Mouse (Mus musculus): ENCODE measurements at regions not wholly inside any gene's neighbourhood (a gene's known extent, or its start where the extent isn't known, plus 50 kb on each side); places are given as distances from the start of the nearest gene placed in this dataset.

GRCm38 (mm10) chr12:82075479-82076221, 93.5 kb upstream of the Sipa1l1 start:
- H3K27me3 ChIP-seq (ENCODE audit: control insufficient read depth in 1 of 2, insufficient read depth in 2 of 2, low read length in 2 of 2): peaks cover 0 to 1% of the 10 kb centered on the region in 2 experiments; a peak in 1 of 4 replicates
- DNase-seq (ENCODE audit: low read depth, low spot score): no peak
- H3K27ac ChIP-seq (ENCODE audit: control insufficient read depth, low read depth, low read length): no peak overlapping the region
- no peak overlapping the region for H3K4me3 ChIP-seq (ENCODE audit: control insufficient read depth in 1 of 2, insufficient read depth in 1 of 2, low read depth in 2 of 2, low read length in 2 of 2)
- H3K36me3 ChIP-seq (ENCODE audit: control insufficient read depth in 1 of 2, insufficient read depth in 2 of 2, low read length in 2 of 2): no peaks in the 10 kb centered on the region
- H3K9me3 ChIP-seq (replicated peaks; ENCODE audit: insufficient read depth, low read length): no peaks in the 10 kb centered on the region
- TF ChIP-seq SMC3 (IDR thresholded peaks at IDR 0.05; ENCODE audit: low read depth, low read length) (no peak), KAT2A (conservative IDR thresholded peaks at IDR 0.05; ENCODE audit: low read depth, low read length) (no peak)
- no peaks in the 10 kb centered on the region for H3K79me2 ChIP-seq (ENCODE audit: control insufficient read depth, insufficient read depth, low read length, poor library complexity)
- H3K9ac ChIP-seq (ENCODE audit: control insufficient read depth, low read depth, low read length, poor library complexity, severe bottlenecking): no peak overlapping the region
- no peaks in the 10 kb centered on the region for H3K4me1 ChIP-seq (ENCODE audit: control insufficient read depth in 1 of 2, insufficient read depth in 2 of 2, low read length in 2 of 2)

DNA sequence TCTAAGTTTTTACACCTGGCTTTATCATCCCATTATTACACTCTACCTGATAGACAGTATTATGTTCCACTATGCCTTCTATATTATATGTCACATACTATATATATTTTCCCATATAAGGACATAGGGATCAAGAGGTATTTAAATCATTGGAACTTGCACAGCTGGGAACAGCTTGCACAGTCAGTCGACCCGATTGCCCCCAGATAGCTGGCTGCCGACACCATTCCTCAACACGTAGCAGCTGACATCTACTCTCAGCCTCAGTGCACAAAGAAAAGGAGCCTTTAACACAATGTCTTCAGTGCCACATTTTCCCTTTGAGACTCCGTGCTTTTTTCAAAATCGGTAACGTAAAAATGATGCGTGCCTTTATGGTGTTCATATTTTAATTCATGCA, 92.4 kb upstream of the Sipa1l1 start:
- no peak overlapping the region for H3K9ac ChIP-seq (ENCODE audit: control insufficient read depth, low read depth, low read length, poor library complexity, severe bottlenecking)
- H3K27me3 ChIP-seq (ENCODE audit: control insufficient read depth in 1 of 2, insufficient read depth in 2 of 2, low read length in 2 of 2): peaks cover 0 to 1% of the 10 kb centered on the region in 2 experiments; a peak in 1 of 4 replicates
- H3K36me3 ChIP-seq (ENCODE audit: control insufficient read depth in 1 of 2, insufficient read depth in 2 of 2, low read length in 2 of 2): no peaks in the 10 kb centered on the region
- no peaks in the 10 kb centered on the region for H3K9me3 ChIP-seq (replicated peaks; ENCODE audit: insufficient read depth, low read length)
- H3K79me2 ChIP-seq (ENCODE audit: control insufficient read depth, insufficient read depth, low read length, poor library complexity): no peaks in the 10 kb centered on the region
- TF ChIP-seq USF1 (IDR thresholded peaks at IDR 0.05; ENCODE audit: low read depth, low read length) (no peak), JUND (IDR thresholded peaks at IDR 0.05; ENCODE audit: low read depth, low read length) (no peak), ZKSCAN1 (IDR thresholded peaks at IDR 0.05; ENCODE audit: low read depth, low read length) (no peak), USF2 (IDR thresholded peaks at IDR 0.05; ENCODE audit: borderline replicate concordance in 1 of 2, insufficient read depth in 1 of 2, low read depth in 1 of 2, low read length in 2 of 2) (no peak), SMC3 (IDR thresholded peaks at IDR 0.05; ENCODE audit: low read depth, low read length) (no peak), NRF1 (IDR thresholded peaks at IDR 0.05; ENCODE audit: insufficient read depth, low read depth, low read length, poor library complexity, severe bottlenecking) (no peak), ZMIZ1 (IDR thresholded peaks at IDR 0.05; ENCODE audit: low read depth, low read length) (no peak), CHD1 (IDR thresholded peaks at IDR 0.05; ENCODE audit: low read depth, low read length) (no peak), MEF2A (IDR thresholded peaks at IDR 0.05; ENCODE audit: extremely low read depth, insufficient replicate concordance, low read depth, low read length, poor library complexity, severe bottlenecking) (no peak), MYC (IDR thresholded peaks at IDR 0.05; ENCODE audit: low read depth, low read length) (no peak), UBTF (IDR thresholded peaks at IDR 0.05; ENCODE audit: borderline replicate concordance, insufficient read depth, low read depth, low read length) (no peak), GATA1 (IDR thresholded peaks at IDR 0.05; ENCODE audit: low read depth, low read length) (no peak), SIN3A (IDR thresholded peaks at IDR 0.05; ENCODE audit: low read length) (no peak), POLR2A (IDR thresholded peaks at IDR 0.05; ENCODE audit: control insufficient read depth in 1 of 2, insufficient read depth in 1 of 2, low read depth in 1 of 2, low read length in 2 of 2, poor library complexity in 1 of 2) (no peak), RAD21 (IDR thresholded peaks at IDR 0.05; ENCODE audit: low read depth, low read length) (no peak), ZNF384 (IDR thresholded peaks at IDR 0.05; ENCODE audit: low read depth, low read length) (no peak), RCOR1 (IDR thresholded peaks at IDR 0.05; ENCODE audit: low read depth, low read length) (no peak), NELFE (IDR thresholded peaks at IDR 0.05; ENCODE audit: low read depth, low read length) (no peak)
- no peak overlapping the region for H3K4me3 ChIP-seq (ENCODE audit: control insufficient read depth in 1 of 2, insufficient read depth in 1 of 2, low read depth in 2 of 2, low read length in 2 of 2)
- no peak overlapping the region for H3K27ac ChIP-seq (ENCODE audit: control insufficient read depth, low read depth, low read length)
- H3K4me1 ChIP-seq (ENCODE audit: control insufficient read depth in 1 of 2, insufficient read depth in 2 of 2, low read length in 2 of 2): no peaks in the 10 kb centered on the region
- no peak for DNase-seq (ENCODE audit: low read depth, low spot score)

All from MEL (cell line).